Mouse (Mus musculus) lung, postnatal 4 days (tissue): Measurements from ENCODE around the gene Rap1b.

Source experiments
- DNase-seq, 2 experiments: peaks; one replicate each; pipeline ENCODE4 v3.0.0; 2021

The Rap1b gene

DNA sequence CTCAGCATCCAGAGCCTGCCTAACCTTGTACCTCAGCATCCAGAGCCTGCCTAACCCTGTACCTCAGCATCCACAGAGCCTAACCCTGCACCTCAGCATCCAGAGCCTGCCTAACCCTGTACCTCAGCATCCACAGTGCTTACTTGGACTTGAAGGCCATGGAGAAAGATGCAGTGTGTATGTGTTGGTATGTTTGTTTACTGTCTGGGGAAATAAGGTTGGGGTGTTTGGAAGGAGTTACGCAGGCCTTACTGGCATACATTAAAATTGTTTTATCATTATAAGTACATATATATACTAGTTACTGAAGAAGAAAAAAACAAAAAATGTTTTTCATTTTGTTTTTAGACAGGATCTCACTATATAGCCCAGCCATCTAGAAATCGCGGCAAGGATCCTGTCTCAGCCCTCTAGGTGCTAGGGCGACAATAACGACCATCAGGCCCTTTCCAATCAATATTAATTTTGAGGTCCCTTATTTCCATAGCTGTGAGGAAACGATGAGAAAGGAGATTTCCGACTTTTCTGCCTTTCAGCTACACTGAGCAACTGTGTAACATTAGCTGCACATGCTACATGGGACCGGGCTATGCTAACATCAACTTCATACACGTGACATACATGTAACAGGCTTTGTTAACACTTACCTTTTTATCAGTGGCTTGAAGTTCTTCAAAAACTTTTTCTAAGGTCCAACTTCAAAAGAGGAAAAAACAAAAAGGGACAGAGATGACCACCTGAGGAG, 76.1 kb downstream of the Rap1b start:
- DNase-seq: no peak

DNA sequence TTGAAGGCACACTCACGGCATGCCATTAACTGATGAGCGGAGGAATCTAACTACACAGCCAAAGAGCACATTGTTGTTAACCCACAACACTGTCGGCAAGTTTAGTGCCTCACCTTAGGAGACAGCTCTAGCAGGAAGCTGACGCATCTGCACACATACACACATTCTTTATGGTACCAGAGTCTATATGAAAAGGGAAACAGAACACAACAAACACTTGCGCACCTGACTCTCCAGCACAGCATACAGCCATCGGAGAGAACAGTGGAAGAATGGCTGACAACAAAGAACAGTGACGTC, 77.7 kb downstream of the Rap1b start:
- DNase-seq: no peak

DNA sequence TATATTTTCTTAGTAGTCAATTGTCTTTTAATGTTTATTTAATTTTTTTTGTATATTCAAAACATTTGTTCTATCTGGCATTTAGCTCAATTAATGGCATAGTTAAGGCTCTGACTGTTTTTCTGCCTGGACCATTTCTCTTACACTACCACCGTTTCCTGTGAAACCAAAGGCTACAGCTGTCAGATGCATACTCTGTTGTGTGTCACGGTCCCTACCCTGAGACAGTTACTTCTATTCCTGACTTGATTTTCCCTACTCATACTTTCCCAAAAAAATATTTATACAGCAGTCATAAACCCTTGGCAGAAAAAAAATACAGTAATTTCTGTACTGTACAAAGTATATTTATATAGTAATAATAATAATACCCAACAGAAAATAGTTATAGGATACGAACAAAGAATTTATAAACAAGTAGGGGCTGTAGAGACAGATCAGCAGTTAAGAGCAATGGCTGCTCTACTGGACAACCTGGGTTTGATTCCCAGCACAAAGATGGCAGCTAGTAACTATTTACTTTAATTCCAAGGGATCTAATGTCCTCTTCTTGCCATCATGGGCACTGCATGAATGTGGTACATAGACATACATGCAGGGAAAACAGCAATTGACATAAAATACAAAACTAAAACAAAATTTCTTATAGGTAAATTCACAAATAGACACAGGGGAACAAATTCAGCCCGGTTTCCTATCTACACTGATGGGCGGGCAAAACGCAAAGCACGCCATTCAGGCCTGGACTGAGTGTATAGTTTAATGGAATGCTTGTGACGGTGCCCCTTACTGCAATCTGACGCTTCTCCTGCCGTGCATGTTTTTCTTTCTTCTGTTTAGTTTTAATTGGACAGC, 78.3 kb downstream of the Rap1b start:
- no peak for DNase-seq

DNA sequence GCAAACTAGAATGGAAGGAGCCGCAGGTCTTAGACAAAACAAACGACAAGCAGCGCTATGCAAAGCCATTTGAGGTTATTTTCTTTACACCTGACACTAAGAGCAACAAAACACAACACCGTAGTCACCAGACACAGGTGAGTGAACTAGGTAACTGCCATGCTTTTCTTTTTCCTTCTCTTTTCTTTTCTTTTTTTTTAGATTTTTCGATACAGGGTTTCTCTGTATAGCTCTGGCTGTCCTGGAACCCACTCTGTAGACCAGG, 79.0 kb downstream of the Rap1b start:
- no peak for DNase-seq

- no peak for DNase-seq
Observed at GRCm38 (mm10) chr10:117766111-117766895, 79.5 kb downstream of the Rap1b start.

DNA sequence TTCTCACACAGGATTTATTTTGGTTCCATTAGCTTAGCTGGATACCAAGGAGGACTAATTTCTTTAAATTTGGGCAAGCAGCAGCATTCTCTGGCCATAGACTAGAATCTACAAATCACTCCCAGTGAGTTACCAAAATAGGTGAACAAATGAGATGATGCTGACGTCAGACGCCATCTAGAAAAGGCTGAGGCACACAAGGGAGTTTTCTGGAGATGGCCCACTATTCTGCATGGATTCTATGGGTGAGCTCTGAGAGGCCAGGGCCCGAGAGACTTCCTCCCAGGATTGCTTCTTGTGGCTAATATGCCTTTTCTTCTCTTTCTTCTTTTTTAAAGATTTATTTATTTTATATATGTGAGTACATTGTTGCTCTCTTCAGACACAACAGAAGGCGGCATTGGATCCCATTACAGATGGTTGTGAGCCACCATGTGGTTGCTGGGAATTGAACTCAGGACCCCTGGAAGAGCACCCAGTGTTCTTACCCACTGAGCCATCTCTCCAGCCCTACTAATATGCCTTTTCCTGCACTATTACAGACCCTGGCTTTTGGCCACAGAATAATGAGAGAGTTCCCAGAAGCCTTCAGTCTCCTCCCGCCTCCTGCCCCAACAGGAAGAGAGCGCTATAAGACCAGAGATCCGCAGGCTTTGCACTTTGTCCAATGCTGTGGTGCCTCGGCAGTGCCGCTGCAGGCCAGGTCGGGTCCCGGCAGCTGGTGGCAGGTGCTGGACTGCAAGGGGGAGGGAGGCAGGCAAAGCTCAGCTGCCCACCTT, 80.5 kb downstream of the Rap1b start:
- no peak for DNase-seq

DNA sequence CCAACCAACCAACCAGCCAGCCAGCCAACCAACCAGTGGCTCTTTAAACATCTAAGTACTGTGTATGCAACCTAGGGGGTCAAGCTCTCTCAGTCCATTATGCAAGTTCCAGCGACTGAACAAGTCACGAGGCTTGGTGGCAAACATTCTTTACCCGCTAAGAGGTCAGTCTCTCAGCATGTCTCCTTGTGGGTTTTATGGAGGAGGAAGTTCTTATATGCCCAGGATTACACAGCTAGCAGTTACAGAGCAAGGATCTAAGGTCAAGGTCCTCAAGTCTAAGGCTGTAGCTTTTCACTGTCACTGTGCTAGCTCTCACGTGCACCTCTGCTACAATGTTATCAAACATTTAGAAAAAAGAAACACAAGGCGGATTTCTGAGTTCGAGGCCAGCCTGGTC, 81.2 kb downstream of the Rap1b start:
- DNase-seq: no peak
